Mouse (Mus musculus): Measurements from ENCODE around the gene Kdm4b.

Kdm4b gene

DNA sequence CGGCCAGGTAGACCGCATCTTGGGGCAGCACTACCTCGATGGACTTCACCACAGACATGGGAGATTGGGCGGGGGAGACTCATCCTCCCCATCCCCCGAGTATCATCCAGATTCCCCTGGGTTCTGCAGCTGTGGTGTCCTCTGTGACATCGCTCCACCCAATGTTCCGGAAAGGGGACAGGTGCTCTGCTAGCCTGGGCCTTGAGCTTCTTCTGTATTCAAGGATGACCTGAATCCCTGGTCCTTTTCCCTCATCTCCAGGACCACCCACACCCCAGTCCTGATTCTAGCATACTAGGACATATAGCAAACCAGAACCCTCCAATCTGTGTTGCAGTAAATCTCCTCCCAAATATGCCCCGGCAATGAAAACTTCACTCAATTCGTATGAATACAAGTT lies 25.7 kb upstream of the Kdm4b start, which contains the start of gene Arrdc5:
Gene Arrdc5 (minus strand): TSS at position 101 of the 400 bp plus-strand sequence.
- ATAC-seq (ENCODE audit: low TSS enrichment) = no peak

DNA sequence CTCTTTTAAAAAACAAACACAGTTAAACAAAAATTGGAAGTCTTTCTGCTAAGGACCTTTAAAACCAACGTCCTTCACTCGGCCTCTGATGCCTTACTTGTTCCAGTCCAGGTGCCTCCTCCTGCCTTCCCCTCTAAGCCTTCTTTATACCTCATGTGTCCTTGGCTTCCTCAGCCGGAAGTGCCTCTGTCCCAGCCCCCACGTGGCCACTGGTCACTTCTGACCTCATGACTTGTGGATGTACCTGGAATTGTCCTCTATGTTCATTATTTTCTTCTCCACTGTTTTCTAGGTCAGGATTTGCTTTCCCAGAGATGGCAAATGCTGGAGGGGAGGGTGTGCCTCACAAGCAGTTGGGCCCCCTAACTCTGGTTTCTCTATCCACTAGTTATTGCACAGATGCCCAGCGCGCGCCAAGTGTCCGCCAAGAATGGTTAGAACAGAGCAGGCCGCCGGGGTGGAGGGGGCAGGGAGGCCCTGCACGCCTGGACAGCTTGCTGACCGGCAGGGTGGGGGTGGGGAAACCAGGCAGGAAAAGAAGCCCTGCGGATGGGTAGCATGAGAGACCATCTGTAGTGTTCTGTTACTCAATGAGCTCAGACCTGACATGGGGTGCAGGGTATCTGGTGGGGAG lies 23.4 kb upstream of the Kdm4b start:
- no peak for ATAC-seq (ENCODE audit: low TSS enrichment)

DNA sequence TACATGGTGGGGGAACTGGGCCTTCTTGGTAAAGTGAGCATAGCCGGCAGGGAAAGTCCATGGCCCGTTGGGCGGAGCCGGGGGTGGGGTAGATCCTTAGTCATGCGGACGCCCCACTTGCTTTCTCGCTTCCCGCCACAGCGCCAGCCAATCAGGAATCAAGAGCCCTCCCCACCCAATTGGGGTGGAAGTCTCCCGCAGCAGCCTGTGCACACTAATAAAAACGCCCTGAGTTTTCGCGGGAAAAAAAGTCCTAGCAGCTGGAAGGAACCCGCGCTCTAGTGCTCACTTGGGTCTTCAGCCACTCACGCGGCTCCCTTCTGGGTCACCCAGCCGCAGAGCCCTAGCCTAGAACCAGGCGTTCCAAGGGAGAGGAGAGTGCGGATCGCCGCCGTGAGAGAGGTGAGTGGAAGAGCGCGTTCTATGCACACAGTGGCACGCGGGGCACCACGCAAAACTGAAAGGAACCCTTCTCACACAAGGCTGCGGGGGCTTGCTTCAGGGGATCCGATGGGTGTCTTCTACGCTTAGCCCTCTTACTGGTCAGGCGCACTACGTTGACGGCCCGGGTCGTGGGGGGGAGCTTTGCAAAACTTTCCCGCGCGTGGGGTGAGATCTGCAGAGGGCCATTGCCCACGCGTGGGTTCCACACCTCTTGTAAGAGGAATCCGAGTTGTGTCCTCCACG lies 22.6 kb upstream of the Kdm4b start, which contains the start of gene Uhrf1:
Gene Uhrf1 (plus strand): TSS at position 162 of the 687 bp plus-strand sequence.
- no peak for ATAC-seq (ENCODE audit: low TSS enrichment)

DNA sequence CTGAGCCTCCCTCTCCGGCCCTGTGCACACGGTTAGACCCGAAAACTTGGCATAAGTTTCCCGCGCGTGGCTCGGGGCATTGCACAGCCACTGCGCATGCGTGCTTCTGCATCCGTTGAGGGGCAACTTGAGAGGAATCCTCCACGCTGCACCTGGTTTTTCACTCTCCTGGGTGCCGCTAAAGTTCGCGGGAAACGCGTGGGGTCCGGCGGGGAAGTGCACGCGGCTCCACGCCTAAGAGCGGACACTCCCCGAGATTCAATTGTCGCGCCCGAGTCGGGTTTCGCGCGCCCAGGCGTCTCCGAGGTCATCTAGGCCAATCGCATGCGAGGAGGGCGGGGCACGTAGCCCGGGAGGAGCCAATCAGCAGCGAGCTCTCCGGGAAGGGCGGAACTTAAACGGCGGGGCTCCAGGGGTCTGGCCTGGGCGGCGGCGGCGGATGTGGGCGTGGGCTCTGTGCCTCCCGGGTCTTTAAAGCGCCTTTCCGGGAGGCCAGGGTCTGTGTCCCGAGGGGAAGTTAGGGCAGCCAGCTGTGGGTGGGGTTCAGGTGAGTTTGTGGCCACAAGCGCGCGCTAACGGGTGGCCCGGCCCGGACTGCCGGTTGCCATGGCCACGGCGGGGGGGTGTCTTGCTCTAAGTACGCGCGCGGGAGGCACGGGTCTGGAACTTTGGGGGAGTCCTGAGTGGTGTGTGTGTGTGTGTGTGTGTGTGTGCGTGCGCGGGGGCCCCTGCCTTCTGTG lies 21.8 kb upstream of the Kdm4b start:
- ATAC-seq (ENCODE audit: low TSS enrichment) = peak; percentile 95

DNA sequence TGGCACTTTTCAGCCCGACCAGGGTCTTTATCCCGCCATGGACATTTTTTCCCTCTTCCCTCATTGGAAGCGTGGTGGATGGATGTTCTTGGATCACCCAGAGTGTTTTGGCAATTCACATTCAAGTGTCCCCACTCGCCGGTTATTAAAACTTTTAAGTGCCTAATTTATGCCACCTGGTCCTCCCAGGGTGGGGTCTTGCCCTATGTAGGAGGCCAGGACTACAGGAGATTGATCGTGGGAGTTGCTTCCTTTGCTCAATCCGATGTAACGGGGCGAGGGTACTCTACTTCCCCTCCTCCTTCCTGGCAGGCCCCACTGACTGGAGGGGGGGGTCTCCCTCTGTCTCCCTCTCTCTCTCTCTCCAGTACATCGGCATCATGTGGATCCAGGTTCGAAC lies 21.1 kb upstream of the Kdm4b start:
- ATAC-seq (ENCODE audit: low TSS enrichment) = no peak

DNA sequence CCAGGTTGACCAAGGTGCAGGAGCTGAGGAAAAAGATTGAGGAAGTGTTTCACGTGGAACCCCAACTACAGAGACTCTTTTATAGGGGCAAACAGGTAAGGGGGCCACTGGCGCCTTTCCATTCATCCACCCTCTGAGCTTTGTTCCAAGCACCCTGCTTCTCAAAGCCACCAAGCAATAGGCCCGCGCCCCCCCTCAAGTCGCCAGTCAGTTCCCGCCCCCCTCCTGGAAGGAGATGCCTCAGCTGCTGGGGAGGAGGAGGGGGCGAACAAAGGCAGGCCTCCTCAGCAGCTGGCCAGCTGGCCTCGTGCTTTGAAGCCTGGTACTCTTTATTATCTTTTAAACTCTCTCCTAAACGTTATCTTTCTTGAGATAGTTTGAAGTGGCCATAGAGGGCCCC lies 20.7 kb upstream of the Kdm4b start:
- ATAC-seq (ENCODE audit: low TSS enrichment) = no peak

DNA sequence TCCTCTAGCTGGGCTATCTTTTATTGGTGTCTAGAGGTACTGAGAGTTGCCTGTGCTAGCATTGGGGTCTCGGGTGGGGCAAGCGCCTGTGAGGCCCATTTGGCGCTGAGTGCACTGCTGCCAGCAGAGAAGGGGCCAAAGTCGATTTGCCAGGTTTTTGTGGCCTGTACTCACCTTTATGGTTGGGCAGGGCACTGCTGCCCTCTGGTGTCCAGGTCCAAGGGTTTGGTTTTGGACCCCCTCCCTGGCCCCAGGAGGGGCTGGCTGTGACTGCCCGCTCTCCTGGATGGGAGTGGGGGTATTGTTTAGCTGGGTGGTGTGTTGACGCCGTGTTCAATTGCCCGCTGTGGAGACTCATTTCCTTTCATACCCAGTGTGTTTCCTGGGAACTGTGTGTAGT lies 20.0 kb upstream of the Kdm4b start:
- ATAC-seq (ENCODE audit: low TSS enrichment) = no peak

DNA sequence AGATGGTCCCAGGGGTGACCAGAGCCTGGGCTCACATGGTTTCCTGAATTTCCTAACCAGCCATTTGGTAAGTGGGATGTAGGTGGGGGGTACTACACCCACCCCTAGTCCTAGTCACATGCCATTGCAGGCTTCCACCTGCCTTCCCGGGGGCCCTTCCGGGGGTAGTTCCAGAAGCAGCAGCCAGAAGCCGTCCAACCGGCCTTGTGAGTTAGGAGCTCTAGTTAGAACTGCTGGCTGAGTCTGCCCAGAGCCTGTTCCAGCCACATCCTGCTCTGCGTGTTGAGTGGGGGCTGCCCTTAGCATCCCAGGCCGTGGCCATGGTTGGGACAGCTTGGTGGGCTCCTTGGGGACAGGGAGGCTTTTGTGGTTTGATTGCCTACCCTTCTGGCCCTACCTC lies 17.8 kb upstream of the Kdm4b start:
- ATAC-seq (ENCODE audit: low TSS enrichment) = no peak

DNA sequence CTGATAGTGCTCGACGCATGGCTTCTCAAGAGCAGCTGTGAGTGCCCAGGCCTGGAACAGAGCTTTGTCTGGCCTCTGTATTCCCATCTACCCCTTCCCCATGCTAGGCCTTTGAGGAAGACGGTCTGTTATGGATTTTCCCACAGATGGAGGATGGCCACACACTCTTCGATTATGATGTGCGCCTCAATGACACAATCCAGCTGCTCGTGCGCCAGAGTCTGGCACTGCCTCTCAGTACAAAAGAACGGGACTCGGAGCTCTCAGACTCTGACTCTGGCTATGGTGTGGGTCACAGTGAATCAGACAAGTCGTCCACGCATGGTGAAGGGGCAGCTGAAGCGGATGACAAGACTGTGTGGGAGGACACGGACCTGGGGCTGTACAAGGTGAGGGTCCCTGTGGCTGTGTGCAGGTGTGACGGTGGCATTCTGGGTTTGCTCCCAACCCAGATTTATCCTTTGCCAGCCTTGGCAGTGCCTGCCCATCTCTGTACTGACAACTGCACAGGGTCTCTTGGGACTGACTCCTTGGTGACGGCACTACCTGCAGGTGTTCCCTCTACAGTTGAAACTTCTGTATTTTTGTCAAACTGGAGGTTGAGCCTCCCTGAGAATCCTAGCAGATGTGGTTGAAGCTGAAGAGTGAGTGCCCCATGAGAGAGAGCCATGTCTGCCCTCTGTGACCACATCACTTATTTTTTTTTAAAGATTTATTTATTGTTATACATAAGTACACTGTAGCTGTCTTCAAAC lies 16.5 kb upstream of the Kdm4b start:
- ATAC-seq (ENCODE audit: low TSS enrichment) = no peak

DNA sequence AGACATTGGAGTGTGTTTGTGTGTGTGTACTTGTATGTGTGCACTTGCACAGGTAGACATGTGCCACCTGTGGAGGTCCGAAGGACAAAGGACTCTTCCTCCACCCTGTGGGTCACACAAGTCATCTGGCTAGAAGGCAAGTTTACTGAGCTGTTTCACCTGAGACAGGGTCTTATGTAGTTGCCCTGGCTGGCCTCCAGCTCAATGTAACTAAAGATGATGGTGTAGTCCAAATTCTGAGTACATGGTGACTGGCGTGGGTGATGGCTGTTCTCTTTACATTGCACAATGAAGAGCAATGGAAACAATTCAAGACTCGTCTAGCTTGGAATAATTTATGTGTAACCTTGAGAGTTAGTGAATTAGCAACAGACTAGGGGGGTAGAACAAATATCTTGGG lies 1.4 kb upstream of the Kdm4b start:
- ATAC-seq (ENCODE audit: low TSS enrichment) = no peak

DNA sequence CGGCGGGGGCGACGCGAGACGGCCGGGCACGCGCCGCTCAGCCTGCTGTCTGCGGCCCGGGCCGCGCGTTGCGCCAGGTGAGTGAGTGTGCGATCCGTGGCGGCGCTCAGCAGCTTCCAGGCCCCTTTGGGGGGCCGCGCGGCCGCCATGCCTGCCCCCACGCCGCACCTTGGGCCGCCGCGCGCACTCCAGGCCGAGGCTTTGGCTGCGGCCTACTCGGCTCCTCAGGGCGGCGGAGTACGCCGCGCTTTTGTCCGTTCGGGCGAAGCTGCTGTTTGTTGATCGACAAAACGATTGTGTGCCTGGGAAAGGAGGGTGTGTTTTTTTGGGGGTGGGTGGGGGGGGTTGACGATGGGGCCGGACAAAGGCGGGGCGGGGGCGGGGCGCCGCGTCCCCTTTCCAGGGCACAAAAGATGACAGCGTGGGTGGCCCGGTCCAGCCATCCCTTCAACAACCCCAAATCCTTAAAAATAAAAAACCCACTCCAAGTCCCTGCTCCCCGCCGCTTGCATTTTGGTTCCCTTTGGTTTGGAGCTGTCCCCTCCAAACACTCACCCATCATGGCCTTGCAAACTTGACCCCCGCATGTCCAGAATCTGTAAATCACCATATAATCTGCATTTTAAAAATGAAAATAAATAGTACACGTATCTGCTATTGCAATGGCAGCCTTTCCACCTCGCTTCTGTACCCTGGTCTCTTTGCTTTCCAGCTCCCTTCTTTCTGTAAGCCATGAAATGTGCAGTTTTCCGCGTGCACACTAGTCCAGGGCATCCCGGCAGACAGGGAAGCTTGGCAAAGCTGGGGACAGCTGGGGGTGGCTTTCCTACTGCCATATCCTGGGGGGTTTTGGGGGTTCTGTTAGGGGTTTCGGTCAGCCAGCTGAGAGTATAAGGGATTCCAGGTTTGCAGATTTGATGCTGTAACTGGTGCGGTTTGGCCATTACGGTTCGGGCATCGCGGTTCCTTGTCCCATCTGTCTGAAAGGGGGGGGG lies 588 bp downstream of the Kdm4b start:
- ATAC-seq (ENCODE audit: low TSS enrichment) = 0 out of 2 replicates have a peak, but pooled peaks have one; percentile 1

DNA sequence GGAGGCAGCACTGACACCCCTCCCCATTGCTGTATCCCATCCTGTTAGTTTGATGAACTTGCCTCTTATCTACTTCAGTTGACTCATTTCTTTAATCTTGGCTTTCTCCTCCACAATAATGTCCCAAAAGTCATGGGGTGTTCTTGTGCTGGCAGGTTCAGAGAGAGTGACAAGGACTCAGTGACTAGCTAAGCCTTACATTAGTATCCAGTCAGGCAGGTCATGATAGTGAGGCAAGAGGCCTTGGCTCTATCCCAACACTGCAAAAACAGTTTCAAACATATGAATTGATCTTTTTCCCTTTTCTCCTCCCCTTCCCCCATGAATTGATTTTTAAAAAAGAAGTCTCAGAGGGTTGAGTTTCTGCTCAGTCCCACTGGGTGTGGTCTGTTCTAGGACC lies 3.4 kb downstream of the Kdm4b start:
- ATAC-seq (ENCODE audit: low TSS enrichment) = no peak

DNA sequence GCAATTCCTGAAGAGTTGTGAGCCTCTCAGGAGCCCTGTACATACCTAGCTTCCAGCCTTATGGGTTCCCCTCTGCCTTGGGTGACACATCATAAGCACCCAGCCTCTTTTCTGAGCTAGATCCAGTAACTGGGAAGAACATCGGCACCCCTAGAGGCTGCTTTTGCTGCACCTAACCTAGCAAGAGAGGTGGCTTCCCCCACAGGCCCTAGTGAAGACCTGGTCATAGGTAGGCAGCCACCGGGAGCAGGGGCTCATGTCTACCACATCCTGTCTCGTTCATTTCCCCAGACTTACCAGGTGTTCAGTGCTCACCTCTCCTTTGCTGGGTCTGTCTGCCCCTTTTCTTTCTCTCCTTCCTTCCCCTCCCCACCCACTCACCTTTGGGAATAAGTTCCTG lies 4.5 kb downstream of the Kdm4b start:
- ATAC-seq (ENCODE audit: low TSS enrichment) = no peak

DNA sequence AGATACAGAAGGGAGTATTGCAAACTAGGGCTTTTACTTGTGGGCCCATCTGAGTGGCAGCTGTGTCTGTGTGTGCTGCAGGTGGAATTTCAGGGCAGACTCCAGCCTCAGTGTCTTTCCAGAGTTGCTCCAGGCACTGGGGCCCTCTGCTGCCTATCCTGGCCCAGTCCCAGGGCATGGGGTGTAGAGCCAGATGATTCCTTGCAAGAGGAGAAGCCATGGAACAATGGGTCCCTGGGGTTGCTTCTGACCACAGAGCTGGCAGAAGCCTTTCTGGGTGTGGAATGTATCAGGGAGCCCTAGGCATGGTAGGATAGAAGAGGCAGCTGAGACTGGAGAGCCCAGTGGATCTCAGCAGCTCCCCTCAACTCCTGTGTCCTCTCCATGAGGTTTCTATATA lies 5.4 kb downstream of the Kdm4b start:
- no peak for ATAC-seq (ENCODE audit: low TSS enrichment)

DNA sequence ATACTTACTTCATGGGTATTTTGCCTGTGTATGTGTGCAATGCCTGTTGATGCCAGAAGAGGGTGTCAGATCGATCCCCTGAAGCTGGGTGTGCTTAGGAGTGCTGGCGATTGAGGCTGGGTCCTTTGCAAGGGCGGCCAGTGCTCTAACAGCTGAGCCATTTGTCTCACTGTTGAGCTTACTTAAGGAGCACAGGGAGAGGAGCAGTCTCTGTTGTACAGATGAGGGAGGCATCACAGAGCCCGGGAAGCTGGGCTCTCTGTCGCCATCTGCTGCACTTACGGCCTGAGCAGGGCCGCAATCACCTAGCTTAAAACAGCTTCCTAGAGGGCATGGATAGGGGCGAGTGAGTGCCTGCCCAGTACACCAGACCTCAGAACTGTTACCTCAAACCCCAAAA lies 7.1 kb downstream of the Kdm4b start:
- no peak for ATAC-seq (ENCODE audit: low TSS enrichment)

DNA sequence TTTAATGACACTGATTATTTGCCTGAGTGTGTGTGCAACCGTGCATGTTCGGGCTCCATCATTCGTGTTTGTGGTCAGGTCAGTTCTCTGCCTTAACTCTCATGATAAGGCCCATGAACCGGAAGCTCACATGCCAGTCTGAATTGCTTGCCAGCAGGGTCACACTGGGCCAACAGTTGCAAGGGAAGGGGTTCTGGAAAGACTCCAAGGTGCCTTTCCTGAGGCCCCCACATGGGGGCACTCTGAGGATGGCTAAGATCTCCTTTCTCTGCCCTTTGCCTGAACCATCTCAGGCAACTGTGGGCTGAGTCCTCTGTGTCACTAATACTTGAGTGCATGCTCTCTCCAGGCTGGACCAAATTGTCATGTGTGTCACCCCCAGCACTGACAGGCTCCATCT lies 11.3 kb downstream of the Kdm4b start:
- ATAC-seq (ENCODE audit: low TSS enrichment) = 0 out of 2 replicates have a peak, but pooled peaks have one; percentile 11

DNA sequence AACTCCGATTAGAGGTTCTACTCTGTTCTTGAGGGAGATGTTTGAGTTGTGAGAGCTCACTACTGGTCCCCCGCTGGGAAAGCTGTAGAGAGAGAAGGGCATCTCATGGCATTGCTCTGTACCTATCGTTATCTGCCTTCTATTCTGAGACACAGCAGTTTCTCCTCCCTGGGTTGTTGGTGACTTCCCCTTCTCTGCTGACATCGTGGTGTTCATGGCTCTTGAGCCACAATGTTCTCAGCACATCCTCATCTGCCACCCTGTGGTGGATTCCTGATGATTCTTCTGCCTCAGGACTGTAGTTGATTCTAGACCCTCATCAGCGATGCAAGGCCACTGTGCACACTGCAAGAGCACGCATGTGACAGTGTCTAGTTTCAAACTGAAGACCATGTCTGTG lies 11.9 kb downstream of the Kdm4b start:
- no peak for ATAC-seq (ENCODE audit: low TSS enrichment)

DNA sequence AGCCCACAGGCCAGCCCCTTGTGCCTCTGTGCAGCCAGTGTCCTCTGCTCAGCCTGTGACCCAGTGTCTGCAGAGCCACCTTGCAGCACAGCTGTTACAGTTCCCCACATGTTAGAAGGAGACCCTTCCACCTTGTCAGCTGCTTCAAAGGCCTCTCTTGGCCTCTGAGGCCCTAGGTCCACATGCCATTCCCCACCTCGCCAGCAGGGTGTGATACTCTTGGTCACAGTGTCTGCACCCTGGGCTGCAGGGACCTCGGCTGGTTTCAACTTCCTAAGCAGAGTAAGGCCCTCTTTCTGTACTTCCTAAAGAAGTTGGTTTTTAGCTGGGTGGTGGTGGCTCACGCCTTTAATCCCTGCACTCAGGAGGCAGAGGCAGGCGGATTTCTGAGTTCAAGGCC lies 13.0 kb downstream of the Kdm4b start:
- ATAC-seq (ENCODE audit: low TSS enrichment) = no peak

DNA sequence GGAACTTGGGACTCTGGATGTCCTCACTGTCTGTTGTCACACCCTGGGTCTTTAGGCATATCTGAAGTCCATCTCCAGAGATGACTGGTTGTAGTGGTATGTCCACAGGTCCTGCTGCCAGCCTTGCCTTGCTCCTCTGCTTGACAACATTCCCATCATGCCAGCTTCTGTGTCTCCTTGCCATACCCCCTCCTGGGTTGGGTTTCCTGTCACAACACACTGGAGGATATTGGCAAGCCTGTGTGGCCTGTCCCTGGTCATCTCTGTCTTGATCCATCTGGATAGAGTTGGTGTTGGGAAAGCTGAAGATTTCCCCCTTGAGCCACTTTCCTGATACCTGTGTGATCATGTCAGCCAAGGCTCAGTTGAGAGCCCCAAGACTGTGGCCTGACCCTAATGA lies 14.9 kb downstream of the Kdm4b start:
- ATAC-seq (ENCODE audit: low TSS enrichment) = no peak

DNA sequence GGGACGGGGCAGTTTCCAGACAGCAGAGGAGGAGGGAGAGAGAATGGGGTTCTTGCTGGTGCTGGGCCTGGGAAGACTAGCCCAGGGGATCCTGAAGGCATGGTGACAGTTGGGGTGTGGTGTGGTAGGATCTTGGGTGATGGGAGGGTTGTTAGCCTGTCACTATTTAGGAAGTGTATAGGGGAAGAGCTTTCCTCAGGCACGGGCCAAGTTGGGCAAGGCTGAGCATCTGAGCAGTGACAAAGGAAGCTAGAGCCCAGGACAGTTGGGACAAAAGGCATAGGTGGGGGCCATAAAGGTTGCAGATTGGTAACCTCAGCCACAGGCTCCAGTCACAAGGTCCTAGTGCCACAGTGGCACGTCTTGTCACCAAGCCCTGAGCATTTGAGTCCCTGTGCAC lies 17.6 kb downstream of the Kdm4b start:
- ATAC-seq (ENCODE audit: low TSS enrichment) = no peak

DNA sequence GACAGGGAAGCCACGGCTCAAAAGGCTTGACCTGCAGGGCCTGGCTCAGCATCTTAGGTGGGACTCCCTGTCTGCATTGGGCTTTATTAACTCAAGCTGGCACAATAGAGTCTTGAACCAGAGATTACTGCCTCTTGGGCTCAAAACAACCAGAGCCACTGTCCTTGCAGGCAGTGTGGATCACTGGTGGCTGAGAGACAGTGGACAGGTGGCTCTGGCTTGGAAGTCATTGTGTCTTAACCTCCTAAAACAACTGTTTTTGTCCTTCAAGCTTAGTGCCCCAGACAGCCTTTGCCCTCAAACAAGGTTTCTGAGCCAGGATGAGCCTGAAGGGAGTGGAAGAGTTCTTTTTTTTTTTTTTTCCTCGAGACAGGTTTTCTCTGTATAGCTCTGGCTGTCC lies 19.5 kb downstream of the Kdm4b start:
- ATAC-seq (ENCODE audit: low TSS enrichment) = no peak

Data from frontal cortex, adult (tissue).